Mouse (Mus musculus) brain, embryonic 14.5 days (tissue): ENCODE data around the gene Dcaf12. TPM values are rescaled to one million over a fixed set of nuclear protein-coding genes. Genes with fewer than 3 reads are reported as not detected.
A peak's percentile ranks its signal among the peaks of the same experiment; 100 is the strongest.

Source experiments
- DNase-seq: peaks from one replicate; pipeline ENCODE4 v3.0.0-alpha.2; 2011; ENCODE audit warnings: low read depth
- CTCF ChIP-seq: fragments of 200-500 bp; IDR thresholded peaks from 2 replicates; pipeline ENCODE4 v1.5.1; 2012; ENCODE audit warnings: inconsistent platforms, mild to moderate bottlenecking, moderate library complexity, borderline replicate concordance; ENCODE audit not compliant: insufficient read depth, insufficient read length; ENCODE audit errors: extremely low read depth
- POLR2A ChIP-seq: fragments of 200-500 bp; IDR thresholded peaks from 2 replicates; pipeline ENCODE4 v1.6.1; 2012; ENCODE audit warnings: mild to moderate bottlenecking, inconsistent platforms, borderline replicate concordance; ENCODE audit not compliant: poor library complexity, insufficient read depth, insufficient read length, severe bottlenecking; ENCODE audit errors: extremely low read depth
- polyA plus RNA-seq: library from polyadenylated mRNA; depleted of rRNA; stranded (reverse); fragments of >200 nt; gene quantifications from 2 replicates; pipeline ENCODE4 v1.2.3, GENCODE M21; 2012

The Dcaf12 gene
- polyA plus RNA-seq, 1 experiment: 63.3 TPM

DNA sequence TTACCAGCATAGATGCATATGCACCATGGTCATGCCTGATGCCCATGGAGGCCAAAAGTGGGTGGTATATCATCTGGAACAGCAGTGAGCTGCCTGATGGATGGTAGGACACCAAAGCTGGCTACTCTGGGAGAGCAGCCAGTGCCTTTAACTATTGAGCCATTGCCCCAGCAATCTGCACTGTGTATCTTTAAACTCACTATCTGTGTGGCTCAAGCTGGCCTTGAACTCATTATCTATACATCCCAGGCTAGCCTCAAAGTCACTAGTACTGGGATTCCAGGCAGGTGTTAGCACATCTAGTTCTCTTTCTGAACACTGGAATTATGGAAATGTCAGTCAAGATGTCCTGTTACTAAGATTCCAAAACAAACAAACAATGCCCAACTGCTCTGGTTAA is 21.9 kb upstream of the Dcaf12 start:
- no peak for DNase-seq
- TF ChIP-seq CTCF (no peak), POLR2A (no peak)

DNA sequence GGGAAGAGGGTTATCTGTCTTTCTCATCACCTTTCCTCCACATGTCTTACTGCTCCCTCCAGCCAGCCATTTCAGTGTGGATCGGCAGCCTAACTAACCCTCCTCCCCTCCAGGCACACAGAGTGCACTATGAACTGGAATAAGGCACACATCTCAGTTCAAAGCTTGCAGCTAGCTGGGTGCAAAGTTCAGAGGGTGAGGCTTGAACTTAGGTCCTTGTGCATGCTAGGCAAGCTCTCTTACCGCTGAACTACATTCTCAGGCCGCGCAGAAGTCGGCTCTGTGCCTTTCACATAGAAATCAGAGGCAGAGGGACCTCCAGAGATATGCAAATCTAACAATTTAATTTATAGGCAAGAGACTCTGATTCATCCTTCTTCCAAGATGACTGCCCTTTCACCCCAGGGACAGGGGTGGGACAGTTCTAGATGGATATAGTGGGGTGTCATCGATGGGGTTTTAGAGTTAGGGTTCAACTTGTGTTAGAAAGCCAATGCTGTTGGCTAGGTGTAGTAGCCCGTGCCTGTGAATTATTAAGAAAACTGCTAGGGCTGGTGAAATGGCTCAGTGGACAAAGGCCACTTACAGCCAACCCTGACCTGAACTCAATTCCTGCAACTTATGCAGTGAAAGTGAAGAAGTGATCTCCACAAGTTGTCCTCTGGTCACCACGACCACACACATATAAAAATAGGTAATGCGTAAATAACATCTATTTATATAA is 17.2 kb upstream of the Dcaf12 start:
- no peak for TF ChIP-seq CTCF
- no peak for TF ChIP-seq POLR2A

DNA sequence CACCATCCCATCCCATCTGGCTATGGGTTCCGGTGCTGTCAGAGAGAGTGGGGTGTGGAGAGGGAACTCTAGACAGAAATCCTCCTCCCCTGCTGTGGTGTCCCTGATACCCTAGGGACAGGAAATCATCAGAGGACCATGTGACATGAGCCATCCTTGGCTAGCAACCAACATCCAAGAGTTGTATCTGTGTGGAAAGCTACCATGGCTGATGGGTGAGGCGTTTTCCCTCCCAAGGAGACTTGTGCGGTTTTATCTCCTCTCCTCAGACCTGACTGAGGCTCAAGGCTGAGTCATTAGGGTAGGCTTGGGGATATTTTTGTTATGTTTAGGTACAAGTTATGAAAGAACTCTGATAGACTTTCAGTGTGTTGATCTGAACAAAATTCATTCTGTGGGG is 16.4 kb upstream of the Dcaf12 start:
- DNase-seq: no peak
- TF ChIP-seq CTCF (no peak), POLR2A (no peak)

More for the DNA sequence above, 17.2 kb upstream of the Dcaf12 start:
- DNase-seq: no peak

DNA sequence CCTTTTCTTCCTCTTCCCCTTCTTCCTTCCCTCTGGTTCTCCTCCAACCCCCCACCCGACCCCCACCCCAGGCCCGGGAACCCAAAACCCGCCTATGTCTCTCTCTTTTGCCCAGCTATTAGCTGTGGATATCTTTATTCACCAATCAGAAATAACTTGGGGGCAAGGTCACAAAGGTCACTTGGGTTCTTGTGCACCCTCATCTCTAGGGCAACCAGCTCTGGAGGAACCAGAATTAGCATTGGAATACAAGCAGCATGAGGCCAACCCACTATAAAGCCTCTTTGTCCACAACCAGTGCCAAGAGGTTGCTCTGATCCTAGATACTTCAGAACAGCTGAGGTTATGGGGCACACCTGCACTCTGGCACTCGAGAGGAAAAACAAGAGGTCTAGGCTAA is 14.8 kb upstream of the Dcaf12 start:
- DNase-seq: no peak
- no peak for TF ChIP-seq CTCF
- no peak for TF ChIP-seq POLR2A

DNA sequence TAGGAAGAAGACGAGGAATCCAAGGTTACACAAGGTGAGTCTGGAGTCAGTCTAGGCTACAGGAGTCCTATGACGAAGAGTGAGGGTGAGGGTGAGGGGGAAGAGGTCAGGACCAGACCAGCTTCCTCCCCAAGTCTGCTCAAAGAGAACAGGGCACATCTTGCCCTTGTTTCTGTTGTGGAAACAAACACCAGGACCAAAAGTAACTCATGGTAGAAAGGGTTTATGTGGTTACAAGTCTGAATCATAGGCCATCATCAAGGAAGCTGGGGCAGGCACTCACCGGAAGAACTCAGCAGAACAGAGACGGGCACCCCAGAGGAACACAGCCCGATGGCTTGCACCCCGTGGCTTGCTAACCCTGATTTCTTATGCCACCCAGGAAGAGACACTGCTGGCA is 12.2 kb upstream of the Dcaf12 start:
- no peak for TF ChIP-seq POLR2A
- no peak for TF ChIP-seq CTCF
- DNase-seq: no peak

DNA sequence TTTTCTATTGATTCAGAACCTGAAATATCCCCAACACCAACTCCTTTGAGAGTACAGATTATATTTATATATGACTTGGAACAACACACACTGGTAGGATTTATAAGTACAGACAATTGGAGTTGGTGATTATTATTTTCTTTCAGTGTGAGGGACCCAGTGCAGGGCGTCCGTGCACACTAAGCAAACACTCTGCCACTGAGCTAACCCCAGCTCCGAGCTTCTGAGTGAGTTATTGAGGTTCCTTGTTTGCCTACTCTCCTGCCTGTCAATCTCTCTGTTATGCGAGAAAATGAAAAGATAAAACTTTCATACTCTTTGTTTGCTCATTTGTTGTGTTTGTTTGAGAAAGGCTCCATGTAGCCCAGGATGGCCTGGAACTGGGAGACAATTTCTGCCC is 6.3 kb upstream of the Dcaf12 start:
- no peak for TF ChIP-seq CTCF
- no peak for DNase-seq

DNA sequence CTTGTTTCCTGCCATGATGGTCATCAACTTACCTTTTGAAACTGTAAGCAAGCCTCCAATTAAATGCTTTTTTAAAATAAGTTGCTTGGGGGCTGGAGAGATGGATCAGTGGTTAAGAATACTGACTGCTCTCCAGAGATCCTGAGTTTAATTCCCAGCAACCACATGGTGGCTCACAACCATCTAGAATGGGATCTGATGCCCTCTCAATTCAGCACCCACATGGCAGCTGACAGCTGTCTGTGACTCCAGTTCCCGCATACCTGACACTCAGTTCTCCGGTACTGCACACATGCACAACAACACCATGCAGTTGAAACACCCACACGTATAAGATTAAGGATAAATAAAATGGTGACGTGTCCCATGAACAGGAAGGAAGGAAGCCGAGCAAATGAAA is 3.6 kb upstream of the Dcaf12 start:
- DNase-seq: no peak
- no peak for TF ChIP-seq POLR2A
- no peak for TF ChIP-seq CTCF

DNA sequence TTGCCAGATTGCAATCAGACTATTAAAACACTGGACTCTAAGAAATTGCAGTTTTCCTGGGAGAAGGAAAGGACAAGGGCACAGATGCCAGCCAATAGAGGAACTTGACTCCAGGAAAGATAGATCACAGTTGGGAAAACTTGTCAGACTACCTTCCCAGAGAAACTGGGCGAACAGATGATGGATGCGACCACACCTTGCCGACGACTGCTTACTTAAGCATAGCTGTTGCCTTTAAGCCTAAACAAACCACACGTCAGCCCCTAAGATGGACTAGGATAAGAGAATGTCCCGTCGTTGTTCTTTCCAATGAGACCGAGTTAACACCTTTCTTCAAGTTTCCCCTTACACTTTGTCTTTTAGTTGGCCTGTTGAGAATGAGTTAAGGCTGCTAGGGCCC is 484 bp upstream of the Dcaf12 start:
- no peak for DNase-seq

DNA sequence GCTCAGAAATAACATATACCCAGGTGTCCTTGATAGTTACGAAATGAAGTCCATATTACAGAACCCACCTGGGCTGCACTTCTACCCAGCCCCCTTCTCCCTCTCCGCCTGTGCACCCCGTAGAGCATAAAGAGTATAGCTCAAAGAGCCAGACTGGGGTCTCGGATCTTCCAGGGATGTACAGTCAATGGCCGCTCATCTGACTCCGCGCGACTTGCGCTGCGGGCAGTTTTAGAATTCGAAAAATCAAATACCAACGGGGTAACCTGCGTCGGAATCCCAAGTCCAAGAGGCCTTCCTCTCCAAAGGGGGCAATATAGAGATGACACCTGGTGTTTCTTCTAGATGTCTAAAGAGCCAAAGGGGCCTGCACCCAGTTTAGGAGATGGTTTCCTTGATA is 967 bp downstream of the Dcaf12 start:
- TF ChIP-seq POLR2A: no peak
- no peak for TF ChIP-seq CTCF
- peak; percentile 4 for DNase-seq

More for the DNA sequence above, 484 bp upstream of the Dcaf12 start:
- TF ChIP-seq CTCF: no peak
- TF ChIP-seq POLR2A: no peak

DNA sequence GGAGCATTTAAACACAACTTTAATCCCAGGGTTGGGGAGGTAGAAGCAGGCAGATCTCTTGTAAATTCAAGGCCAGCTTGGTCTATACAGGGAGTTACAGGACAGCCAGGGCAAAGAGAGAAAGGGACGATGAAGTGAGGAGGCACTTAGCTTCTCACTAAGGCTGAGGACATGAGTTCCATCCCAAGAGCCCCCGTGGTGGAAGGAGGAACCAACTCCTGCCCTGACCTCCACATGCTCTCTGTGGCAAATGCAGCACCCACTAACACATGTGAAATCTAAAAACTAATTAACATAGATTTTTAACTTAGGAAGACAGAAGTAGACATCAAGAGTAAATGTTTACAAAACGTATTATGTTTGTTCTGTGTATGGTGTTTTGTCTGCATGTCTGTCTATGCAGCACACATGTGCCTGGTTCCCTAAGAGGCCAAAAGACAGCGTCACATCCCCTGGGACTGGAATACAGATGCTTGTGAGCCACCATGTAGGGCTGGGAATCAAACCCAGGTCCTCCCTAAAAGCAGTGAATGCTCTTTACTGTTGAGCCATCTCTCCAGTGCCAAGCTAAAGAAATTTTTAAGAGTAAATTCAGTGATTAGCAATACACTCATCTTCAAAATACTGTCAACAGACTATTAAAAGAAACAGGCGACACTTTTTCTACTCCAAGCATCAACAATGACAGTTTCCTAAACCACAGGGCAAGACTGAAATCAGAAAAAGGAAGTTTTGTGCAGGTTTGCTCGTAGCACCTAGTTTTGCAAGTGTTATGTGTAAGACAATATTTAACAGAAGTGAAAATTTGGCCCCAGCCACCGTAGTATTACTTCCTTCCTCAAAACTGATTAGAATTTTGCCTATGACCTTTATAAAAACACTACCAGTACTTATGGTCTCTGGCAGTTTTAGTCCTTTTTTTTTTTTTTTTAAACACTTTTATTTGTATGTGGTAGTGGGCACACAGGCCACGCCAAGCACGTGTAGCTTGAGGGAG is 3.8 kb downstream of the Dcaf12 start:
- no peak for DNase-seq
- no peak for TF ChIP-seq CTCF

DNA sequence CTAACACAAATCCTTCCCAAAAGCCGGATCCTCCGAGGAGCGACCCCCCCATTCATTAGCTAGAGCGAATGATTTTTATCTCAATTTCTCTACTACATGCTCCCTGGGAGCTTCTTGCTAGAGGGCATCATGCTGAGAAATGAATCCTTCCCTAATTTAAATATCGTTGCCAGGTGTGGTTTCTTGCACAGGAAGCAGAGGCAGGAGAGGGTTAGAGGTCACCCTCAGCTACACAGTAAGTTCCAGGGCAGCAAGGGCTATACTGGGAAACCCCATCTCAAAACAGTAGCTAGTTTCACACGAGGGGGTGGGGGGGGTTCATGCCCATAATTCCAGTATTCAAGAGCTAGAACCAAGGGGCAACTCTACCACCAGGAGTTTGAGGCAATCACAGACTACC is 7.3 kb downstream of the Dcaf12 start:
- no peak for DNase-seq
- TF ChIP-seq CTCF: no peak

DNA sequence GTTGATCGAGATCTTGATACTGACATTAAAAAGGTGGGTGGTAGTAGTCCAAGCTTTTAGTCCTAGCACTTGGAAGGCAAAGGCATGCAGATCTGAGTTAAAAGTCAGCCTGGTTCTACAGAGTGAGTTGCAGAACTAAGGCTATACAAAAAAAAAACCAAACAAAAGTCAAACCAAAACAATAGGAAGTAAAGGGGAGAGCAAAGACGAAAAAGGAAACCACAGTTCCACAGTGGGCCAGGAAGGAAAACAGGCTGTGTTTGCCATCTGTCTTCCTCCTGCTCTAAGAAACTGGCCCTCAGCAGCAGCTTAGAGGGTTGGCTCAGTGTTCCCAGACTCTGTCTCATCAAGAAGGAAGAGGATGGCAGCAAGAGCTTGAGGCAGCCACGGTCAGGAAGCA is 10.4 kb downstream of the Dcaf12 start:
- peak; percentile 46 for DNase-seq
- TF ChIP-seq POLR2A (no peak), CTCF (no peak)

DNA sequence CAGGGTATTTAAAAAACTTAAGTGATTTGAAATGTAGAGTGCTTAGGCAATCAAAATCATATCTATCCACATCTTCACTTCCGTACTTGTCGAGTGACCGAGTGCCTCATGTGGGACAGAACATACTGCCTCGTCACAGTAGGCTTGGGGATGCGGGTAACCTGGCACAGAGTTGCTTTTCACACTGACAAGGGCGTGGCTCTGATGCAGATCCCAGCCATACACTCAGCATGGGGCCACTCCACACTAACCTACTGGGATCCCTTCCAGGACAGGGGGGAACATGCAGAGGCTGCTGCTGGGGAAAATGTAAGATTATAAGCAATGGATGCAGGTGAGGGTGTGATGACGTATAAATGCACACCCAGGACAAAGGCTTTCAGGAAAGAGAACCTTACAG is 11.0 kb downstream of the Dcaf12 start:
- TF ChIP-seq POLR2A (no peak), CTCF (no peak)
- no peak for DNase-seq
